Mouse (Mus musculus): ENCODE measurements around the gene Ambp. TPM values are rescaled to one million over a fixed set of nuclear protein-coding genes. Genes with fewer than 3 reads are reported as not detected.
A peak's percentile ranks its signal among the peaks of the same experiment; 100 is the strongest.

The Ambp gene
- total RNA-seq (2022) = not detected

DNA sequence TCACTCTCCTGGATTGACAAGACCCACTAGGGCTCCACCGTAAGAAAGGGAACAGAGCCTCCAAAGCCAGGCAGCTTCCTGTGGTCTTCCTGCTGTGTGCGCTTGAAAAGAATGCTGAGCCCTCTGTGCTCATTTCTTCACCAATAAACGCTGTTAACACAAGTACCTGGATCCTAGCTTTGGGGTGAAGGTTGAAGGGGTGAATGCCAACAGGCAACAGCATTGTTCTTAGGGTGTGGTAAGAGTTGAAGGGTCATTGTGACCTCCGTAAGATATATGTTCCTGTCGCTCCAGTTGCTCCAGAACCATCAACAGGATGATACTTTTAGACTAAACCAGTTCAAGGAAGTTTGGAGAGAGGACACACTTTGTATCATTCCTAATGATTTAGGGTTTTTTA is at the start of gene Ambp:
Gene Ambp, minus strand, starts transcription at position 101 of the 400 bp plus-strand sequence.
- DNase-seq (ENCODE audit: low spot score) = no peak

DNA sequence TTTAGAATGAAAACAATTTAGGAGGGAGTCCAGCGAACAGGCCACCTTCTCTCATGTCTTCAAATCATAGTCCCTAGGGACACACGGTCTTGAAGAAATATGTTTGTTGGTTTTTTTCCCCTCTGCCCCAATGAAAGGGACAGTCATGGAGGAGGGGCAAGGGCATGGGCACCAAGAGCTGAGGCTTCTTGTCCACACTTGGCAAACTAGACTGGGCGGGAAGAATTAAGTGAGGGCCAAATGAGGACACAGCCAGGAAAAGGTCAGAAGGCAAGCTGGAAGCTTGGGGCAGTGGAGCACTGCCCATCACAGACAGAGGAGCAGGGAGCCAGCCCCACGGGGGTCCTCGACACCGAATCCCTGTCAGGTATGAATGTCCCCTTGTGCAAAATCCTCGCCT is 49.3 kb upstream of the Ambp start:
- no peak for DNase-seq (ENCODE audit: low spot score)

DNA sequence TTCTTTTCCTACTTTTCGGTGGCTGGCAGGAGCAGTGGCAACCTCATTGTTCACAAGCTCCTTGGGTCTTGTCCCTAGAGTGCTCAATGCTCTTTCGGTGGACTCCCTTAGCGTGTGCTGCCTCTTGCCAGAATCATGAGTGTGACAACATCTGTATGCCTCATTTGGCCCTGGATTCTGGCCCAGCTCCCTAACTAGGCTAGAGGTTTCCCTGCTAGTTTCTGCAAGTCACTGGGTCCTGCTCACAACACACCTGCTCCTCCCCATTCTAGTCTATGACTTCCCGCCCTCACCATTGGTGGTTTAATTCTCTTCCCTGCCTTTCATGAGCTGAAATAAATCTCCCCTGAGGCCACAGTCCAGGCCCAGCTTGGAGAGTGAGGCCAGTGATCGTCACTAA is 44.8 kb upstream of the Ambp start:
- DNase-seq (ENCODE audit: low spot score) = no peak

DNA sequence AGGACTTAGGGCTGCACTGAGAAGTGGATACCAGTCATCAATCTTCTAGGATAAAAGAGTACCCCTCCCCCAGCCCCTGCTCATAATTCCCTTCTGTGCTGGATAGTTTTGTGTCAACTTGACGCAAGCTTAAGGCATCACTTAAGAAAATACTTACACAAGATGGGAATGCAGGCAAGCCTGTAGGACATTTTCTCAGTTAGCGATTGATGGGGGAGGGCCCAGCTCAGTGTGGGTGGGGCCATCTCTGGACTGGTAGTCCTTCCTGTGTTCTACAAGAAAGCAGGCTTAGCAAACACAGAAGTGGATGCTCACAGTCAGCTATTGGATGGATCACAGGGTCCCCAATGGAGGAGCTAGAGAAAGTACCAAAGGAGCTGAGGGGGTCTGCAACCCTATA is 39.8 kb upstream of the Ambp start:
- no peak for DNase-seq (ENCODE audit: low spot score)

DNA sequence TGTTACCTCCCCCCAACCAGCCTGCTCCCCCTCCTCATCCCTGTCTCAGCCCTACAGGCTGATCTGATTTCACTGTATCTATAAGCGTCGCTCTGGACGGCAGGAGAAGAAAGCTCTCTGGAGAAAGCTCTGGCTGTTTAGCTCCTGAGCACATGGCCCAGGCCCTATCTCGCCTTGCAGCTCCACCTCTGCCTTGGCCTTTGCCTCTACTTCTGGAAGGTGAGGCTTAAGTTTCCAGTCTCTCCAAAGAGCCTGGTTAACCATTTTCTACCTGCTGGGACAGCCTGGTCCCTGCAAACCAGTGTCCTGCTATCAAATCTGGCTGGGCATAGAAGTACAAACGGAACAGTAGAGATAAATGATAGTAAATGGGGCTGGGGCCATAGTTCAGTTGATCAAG is 37.0 kb upstream of the Ambp start:
- DNase-seq (ENCODE audit: low spot score) = no peak

DNA sequence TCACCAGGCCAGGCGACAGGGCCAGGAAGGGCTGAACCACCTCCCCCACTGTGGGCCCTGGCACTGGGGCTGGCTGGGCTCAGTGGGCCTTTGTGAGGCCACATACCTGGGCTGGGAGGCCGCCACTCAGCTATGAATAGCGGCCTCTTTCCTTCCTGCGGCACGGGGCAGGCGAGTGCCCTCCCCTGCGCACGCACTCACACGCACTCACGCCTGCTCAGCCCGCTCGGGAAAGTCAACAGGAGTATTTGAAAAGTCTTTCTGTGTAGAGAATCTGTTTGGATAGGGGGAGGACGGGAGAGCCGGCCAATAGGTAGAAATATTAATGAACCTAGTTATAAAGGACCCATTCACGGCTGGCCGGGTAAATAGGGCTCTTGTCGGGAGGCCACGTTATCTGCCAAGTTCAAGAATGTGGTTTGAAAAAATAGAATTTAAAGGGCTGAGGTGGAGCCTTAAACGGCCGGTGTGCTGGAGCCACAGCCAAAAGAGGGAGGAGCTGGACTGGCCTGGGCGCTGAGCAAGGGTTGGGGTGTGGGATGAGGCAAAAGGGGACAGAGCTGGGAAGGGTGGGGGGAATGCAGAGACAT is 31.8 kb upstream of the Ambp start:
- no peak for DNase-seq (ENCODE audit: low spot score)

DNA sequence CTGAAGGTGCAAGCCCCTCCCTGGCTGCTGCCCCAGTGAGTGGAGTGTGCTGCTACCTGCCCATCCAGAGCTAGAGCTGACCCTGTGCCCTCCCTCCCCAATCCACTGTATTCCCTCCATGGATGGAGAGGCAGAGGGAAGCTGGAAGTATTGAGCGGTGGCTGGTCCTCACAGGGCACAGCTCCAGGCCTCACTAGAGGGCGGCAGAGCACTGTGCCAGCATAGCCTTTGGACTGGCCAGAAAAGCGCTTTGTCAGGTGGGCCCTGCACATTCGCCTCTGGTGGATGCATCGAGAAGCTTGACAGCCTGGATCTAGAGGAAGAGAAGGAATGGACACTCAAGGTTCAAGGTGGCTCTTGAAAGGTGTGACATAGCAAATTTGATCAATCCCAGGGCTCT is 27.0 kb upstream of the Ambp start:
- DNase-seq (ENCODE audit: low spot score) = peak; percentile 19

DNA sequence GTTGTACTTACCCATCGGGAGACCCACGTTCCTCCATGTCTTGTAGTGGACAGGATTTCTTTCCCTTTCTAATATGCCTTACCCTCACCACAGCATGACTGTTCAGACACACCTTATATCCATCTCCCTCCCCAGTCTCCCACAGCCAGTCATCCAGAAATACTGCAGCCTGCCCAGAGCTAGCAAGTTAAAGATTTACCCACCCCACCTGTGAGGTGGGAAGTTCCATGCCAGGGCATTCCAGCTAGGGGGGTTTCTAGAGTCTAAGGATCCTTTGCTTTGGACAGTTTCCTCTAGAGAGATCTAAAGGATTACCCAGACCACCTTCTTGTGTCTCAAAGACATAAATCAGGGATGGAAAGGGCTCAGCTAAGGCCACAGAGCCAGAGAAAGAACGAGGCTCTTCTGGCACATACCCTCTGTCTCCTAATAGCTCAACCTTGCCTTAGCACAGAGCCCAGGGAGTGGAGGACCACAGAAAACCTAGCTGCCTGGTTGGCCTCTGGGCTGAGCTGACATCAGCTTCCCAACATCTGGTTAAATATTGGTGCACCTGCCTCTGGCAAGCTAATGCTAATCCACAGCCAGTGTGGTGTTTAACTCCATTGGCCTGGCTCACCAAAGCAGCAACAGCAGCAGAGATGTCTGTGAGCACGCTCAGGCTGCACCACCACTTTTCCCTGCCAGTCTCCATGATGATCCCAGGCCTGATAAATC is 17.5 kb upstream of the Ambp start, which contains the start of gene Kif12:
Gene Kif12, minus strand, starts transcription at position 163 of the 717 bp plus-strand sequence.
- DNase-seq (ENCODE audit: low spot score) = no peak

DNA sequence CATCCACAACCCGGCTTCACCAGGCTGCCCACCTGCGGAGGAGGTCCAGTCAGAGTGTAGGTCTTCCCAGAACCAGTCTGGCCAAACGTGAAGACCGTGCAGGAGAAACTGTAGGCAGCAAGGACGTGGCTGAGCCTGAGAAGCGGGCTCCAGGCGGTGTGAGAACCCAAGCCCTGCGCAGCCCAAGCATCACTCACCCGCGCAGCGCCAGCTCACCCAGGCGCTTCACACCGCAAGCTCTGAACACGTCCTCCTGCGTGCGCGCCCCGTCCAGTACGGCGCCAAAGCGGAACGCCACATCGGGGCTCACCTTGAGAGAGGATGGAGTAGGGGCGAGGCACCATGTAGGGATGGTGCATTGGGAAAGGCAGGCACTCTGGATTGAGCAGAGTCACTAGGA is 16.5 kb upstream of the Ambp start:
- no peak for DNase-seq (ENCODE audit: low spot score)

DNA sequence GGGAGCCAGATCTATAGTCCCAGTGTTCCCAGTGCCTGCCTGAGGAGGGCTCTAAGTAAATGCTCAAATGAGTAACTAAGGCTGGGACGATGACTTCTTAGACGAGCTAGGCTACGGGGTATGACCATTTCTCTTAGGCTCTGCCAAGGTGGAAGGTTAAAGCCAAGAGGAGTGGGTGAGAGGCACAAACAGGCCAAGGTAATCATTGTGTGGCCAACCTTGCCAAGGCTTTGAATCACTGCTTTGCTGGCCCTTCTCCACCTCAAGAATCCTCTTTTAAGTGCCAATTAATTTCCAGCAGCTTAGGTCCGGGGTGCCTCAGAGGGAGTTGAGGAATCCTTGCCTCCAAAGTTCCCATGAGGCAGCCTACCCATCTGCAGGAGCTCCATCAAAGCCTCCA is 15.5 kb upstream of the Ambp start:
- no peak for DNase-seq (ENCODE audit: low spot score)

DNA sequence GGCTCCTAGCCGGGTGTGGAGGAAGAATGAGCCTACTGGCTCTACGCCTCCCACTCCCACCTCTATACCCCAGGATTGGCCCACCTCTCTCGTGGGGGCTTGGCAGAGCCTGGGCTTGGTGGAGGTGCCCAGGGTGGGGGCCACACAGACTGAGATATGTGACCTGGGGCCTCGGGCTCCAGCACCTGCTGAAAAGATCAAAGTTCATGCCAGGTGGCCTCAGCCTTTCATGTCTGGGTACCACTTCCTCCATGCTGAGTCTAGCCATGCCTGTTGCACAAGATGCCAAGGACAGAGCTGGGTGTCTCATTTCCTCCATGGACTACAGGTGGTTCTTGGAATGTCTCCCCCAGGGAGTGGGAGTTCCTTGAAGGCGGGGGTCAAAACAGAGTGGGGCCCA is 11.7 kb upstream of the Ambp start:
- no peak for DNase-seq (ENCODE audit: low spot score)

DNA sequence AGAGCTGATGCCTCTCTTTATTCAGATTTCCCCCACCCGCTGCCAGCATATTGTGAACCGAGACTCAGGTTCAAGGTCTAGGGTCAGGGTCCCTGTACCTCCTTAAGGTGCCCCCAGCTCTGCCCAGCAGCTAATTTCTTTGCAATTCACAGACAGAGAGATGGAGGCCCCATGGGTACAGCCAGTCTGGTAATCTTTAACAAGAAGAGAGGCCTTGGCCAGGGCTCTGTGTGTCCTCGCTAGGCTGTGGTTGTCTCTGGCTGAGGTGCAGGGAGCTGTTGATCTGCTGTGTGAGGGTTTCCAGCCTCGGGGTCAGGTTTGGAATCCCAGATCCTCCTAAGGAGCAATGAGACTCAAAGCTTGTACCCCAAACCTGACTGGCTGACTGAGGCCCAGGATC is 11.0 kb upstream of the Ambp start:
- DNase-seq (ENCODE audit: low spot score) = no peak

DNA sequence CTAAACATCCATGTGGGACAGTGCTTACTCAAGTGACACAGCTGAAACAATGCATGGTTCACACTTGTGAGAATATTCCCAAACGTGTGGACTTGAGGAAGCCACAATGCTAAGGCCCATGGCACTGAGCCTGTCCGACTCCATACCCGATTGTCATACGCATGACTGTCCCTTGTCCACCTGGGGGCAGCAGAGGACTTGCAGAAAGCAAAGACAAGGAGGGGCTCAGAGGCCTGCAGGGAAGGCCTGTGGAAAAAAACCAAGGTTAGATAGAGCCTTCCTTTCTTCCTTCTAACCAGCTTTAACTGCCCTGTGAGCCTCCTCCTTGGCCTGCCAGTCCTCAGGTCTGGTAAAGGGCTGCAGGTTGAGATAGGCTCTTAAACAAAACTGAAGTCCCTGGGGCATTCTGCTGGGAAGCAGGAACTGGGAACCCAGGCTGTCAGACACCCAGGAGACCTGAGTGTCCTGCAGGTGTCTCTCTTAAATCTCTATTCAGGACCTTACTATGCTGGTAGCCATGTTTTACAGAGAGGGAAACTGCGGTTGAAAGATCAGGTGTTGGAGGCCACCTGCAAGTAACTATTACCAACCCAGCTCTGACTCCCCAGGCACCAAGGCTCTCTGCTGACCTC is 4.5 kb upstream of the Ambp start:
- peak; percentile 78 for DNase-seq (ENCODE audit: low spot score)

DNA sequence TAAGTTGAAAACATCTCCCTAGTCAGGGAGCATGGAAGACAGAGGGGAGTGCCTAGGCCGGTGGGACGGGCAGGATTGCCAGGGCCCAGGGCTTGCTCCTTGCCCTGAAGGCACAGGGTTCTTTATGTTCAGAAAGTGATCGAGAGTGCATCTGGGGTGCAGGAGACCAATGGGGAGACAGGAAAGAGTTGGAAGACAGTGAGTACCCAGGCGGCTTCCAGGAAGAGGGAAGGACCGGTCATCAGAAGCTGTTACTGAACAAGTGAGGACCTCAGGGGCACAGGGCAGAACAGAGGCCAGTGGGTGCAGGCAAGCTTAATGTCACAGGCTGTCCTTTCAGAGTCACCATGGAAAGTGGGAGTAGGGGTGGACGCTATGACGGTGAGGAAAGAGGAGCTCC is 3.6 kb upstream of the Ambp start:
- no peak for DNase-seq (ENCODE audit: low spot score)

DNA sequence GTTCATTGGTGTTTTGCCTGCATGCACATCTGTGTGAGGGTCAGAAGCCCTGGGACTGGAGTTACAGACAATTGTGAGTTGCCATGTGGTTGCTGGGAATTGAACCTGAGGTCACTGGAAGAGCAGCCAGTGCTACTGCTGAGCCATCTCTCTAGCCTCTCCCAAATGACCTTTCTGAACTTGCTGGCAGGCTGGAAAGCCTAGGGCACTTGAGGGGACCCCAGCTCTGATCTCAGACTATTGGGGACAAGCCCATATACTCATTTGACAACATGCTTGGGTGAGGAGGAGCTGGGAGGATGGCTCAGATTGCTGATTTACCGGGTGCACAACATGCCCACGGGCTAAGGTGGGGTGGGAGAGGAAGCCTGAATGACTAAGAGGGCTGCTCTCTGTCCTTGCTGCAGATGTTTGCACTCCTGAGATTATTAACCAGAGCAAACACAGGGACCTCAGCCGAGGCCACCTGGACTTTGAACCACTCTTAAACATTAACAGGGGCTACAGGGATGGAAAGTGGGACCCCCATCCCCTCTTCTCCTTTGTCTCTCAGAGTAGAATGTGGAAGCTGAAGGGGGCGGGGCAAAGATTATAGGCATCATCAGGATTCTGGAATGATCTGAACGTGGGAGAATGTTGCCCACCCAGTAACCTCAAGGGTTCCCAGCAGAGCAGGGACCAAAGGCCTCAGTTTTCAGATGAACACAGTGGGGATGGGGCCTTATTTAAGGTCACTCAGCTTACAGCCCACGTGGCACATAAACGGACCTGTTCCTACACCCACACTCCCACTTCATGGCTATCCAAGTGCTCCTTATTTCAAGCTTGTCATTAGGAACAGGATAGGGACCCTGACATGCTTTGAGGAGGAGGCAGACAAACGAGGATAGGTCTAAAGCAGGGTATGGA is 2.4 kb upstream of the Ambp start:
- DNase-seq (ENCODE audit: low spot score) = no peak

DNA sequence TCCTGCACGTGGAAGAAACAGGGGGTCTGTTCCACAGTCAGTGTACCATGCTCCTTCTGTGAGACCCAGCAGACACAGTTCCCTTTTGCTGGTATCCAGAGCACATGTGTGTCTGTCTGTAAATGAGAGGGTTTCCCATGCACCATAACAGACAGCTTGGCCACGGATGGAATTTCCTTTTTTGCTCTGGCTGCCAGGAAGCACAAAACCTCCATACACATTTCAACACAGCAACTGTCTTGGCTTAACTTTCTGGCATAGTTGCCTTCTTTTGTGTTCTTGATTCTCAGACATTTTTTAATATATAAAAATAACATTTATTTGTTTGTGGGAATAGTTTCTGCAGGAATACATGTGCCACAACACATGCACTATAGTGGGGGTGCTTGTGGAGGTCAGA is 997 bp upstream of the Ambp start:
- DNase-seq (ENCODE audit: low spot score) = no peak

DNA sequence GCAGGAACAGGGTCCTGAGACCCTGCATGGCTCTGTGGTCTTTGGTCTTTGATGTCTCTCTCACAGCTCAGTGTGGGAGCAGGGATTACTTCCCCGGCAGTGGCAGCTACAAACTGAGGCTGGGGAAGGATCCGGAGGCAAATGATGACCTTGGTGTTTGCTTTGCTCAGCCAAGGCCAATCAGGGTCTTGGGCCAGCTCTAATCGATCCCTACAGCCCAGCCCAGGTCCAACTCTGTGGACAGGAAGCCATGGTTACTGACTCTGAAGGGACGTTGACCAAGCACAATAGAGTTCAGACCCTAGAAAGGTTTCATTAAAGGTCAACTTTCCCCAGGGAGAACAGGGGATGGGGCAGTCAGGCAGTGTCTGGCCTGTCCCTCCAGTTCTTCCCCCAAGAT is 571 bp downstream of the Ambp start:
- no peak for DNase-seq (ENCODE audit: low spot score)

DNA sequence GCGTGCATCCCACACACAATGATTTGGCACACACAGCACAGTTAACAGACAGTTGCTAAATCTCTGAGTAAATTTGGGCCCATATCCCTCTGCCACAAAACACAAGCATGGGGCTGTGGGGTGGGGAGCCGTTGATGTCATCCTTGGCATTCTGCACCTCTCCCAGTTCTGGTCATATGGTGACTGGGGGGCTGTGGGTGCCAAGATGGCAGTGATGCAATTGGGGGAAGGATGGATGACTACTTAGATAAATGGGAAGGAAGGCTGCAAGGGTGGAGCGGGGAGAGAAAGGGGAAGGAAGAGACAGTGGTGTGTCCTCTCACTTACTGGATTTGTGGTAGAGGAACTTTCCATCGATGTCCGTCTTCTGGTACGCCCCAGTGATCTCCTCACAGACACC is 3.5 kb downstream of the Ambp start:
- DNase-seq (ENCODE audit: low spot score) = no peak

DNA sequence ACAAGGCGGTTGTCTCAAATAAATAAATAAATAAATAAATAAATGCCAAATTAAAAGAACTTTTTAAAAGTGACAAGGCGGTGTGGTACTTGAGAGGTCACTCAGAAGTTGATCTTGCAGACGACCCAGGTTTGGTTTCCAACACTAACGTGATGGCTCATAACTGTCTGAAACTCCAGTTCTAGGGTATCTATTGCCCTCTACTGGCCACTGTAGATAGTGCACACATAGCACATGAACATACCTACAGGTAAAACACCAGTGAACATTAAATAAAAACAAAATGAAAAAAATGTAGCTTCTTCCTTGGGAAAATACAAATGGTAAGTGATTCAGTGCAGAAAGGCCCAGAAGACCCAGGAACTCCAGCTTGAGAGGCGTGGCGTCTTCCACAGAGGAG is 7.3 kb downstream of the Ambp start:
- DNase-seq (ENCODE audit: low spot score) = no peak

DNA sequence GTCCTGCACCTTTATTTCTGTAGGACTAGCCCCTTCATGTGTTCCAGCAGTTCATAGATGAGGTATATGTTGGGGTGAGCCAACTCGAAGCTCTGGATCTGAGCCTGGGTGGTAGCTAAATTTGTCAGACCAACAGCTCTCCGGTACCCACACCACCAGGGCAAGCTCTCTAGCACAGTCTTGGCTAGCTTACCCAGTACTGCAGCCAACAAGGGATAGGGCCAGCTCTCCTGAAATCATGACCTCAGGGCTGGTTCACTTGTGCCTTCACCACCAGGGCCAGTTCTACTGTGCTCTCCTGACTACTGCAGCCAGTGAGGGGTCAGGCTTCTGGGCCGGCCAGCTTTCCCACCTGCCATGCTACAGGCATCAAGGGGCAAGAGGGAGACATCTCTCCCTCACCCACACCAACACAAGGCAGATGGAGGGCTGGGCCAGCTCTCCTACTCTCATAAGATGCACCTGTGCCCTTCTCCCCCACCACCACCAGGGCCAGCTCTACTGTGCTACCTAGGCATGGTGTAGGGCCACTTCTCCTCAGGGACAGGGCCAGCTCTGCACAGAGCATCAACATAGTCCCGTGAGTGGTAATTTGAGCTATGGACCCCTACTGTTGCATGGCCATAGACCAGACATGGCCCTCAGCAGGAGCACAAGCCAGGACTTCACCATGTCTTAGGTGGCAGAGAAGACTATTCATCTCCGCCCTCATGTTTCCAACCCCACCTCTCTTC is 24.5 kb downstream of the Ambp start:
- DNase-seq (ENCODE audit: low spot score) = peak; percentile 63

DNA sequence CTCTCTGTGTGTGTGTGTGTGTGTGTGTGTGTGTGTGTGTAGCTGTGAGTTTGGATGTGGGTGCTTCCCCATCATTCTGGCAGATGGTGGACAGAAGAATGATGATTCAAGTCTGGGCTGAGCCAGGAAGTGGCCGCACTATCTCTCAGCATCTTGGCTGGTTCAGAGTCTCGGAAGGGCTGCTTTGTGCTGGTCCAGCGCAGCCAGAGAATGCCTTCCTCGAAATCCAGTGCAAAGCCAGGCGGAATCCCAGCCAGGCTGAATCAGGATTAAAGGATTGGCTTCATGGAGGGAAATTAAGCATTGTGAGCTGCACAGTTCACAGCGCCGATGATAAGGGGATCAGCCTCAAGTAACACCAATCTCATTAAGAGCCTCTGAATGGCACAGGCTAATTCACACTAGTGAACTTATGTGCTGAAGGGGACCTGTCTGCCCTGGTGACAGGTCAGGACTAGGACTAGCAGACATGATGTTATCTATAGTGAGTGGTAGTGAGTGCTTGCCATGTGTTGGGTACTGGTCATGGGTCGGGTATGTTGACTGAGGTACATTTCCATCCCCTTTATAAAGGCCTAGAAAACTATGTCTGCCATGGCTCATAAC is 29.6 kb downstream of the Ambp start:
- DNase-seq (ENCODE audit: low spot score) = no peak
